Mouse (Mus musculus): Measurements from ENCODE around the gene Ptpn6. TPM values are rescaled to one million over a fixed set of nuclear protein-coding genes. Genes with fewer than 3 reads are reported as not detected.
A peak's percentile ranks its signal among the peaks of the same experiment; 100 is the strongest.

The Ptpn6 gene
- polyA plus RNA-seq, 1 experiment from 2014 or later: 4.7 TPM

DNA sequence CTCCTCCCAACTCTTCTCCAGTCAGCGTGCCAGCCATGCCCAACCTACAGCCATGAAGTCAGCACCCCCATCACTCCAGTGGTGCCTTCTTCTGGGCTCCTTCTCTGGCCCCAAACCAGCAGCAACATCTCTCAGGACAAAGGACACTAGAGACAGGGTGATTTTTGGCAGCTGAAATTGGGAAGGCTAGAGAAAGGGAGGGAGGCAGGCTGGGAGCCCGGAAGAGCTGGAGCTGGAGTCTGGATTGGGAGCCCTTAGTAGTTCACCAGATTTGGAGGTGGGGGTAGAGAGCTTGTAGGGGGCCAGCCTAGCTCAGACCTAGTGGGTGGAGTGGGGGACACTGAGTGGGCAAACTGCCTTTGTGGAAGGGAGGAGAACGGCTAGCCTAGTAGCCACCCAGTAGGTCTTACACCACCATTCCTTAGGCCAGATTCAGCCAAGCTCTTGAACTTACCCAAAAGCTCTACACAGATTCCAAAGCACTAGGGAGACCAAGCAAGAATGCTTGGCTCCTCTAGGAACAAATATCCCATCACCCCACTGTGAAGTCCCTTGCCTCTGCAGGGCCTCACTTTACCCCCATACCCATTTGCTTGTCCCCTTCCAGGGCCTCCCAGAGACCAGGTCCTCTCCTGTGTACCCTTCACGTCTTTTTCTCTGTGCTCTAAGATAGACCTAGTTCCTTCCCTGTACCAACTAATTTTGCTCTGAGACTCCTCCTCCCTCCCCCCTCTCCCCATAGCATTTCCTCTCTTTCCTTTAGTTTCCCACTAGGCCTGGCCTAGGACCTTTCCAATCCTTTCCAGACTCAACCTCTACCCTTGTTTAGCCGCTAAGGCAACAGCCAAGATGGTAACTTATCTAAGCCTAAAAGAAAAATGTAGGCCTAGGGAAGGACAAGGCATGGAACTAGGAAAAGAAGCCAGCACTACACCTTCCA is 19.7 kb upstream of the Ptpn6 start:
- Histone ChIP-seq H3K27ac (ENCODE audit: low read depth, low read length) (peak overlapping the region; percentile 97), H3K9me3 (replicated peaks; ENCODE audit: control insufficient read depth, low read length) (no peaks in the 10 kb centered on the region), H3K4me3 (ENCODE audit: low read depth, low read length) (peak overlapping the region; percentile 81), H3K4me2 (ENCODE audit: low read length) (peak overlapping the region; percentile 65), H3K4me1 (ENCODE audit: control insufficient read depth, insufficient read depth, low read length) (peaks cover 39% of the 10 kb centered on the region), H3K36me3 (ENCODE audit: control insufficient read depth, insufficient read depth, low read length) (peaks cover 4% of the 10 kb centered on the region; the same call in 1 of the 2 replicates), H3K9ac (ENCODE audit: low read length) (peak overlapping the region; percentile 96), H3K27me3 (replicated peaks; ENCODE audit: control insufficient read depth, insufficient read depth, low read length) (no peaks in the 10 kb centered on the region)
- DNase-seq (ENCODE audit: low spot score): peak; percentile 80
- peak; percentile 30 for ATAC-seq
- WGBS: 21% methylated on average over 5 of the region's 5 CpGs

DNA sequence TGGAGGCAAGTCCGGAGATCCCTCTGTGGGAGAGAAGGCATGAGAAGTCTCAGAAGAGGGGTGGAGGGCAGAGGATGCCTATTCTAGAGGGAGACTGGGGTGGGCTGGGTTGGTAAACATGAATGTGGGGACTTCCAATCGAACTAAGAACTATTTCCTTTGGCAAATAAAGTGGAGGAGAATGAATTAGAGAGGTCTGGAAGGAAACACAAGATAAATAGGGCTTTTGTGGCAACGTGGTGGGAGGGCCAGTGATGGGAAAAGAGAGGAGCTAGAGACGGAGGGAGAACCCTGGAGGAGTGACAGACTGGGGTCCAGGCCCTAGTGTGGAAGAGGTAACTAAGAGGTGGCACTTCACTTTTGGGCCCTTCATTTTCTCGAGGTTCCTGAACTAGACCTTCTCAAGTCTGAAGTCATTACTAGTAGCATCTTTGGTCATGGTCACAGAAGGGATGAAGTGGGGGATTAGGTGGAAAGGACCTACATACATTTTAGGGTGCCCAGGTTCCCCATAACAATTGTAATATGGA is 18.9 kb upstream of the Ptpn6 start:
- Histone ChIP-seq H3K4me1 (ENCODE audit: control insufficient read depth, insufficient read depth, low read length) (peaks cover 39% of the 10 kb centered on the region), H3K9ac (ENCODE audit: low read length) (peak overlapping the region; percentile 96), H3K9me3 (replicated peaks; ENCODE audit: control insufficient read depth, low read length) (no peaks in the 10 kb centered on the region), H3K36me3 (ENCODE audit: control insufficient read depth, insufficient read depth, low read length) (peaks cover 5% of the 10 kb centered on the region; the same call in 1 of the 2 replicates), H3K27ac (ENCODE audit: low read depth, low read length) (peak overlapping the region; percentile 97), H3K4me2 (ENCODE audit: low read length) (peak overlapping the region; percentile 65), H3K4me3 (ENCODE audit: low read depth, low read length) (peak overlapping the region; percentile 81), H3K27me3 (replicated peaks; ENCODE audit: control insufficient read depth, insufficient read depth, low read length) (no peaks in the 10 kb centered on the region)
- WGBS: 2% methylated on average over 5 of the region's 5 CpGs
- ATAC-seq (no peak), DNase-seq (ENCODE audit: low spot score) (no peak)

DNA sequence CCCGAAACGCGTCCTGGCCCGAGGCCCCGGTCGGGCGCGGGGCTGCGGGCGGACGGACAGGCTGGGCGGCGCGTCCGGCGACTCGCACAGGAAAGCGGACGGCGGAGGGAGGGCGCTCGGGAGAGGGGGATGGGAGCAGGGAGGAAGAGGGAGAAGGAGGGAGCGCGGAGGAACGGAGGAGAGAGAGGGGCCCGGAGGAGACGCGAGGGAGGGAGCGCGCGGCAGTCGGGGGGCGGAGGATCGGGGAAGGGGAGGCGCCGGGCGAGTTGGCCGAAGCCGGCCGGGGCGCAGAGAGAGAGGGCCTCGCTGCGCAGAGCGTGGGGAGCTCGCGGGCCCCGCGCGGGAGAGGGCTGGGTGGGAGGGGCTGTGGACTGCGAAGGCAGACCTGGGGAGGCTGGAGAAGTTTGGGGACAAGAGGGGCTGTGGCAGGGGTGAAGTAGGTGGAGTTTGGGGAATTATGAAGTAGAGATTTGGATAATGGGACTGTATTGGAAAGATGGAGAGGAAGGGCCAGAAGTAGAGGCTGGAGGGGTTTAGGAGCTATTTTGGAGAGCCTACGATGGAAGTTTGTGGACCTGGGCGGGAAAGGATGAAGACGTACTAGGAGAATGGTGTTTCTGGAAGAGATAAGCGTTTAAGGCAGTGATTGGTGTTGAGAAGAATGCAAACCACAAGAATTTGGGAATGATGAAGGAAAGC is 18.3 kb upstream of the Ptpn6 start:
- H3K27ac ChIP-seq (ENCODE audit: low read depth, low read length): peak overlapping the region; percentile 97
- no peaks in the 10 kb centered on the region for H3K27me3 ChIP-seq (replicated peaks; ENCODE audit: control insufficient read depth, insufficient read depth, low read length)
- peak overlapping the region; percentile 65 for H3K4me2 ChIP-seq (ENCODE audit: low read length)
- no peaks in the 10 kb centered on the region for H3K9me3 ChIP-seq (replicated peaks; ENCODE audit: control insufficient read depth, low read length)
- under 1% methylated on average over 51 of the region's 54 CpGs for WGBS
- ATAC-seq: peak; percentile 72
- H3K9ac ChIP-seq (ENCODE audit: low read length): peak overlapping the region; percentile 96
- H3K4me3 ChIP-seq (ENCODE audit: low read depth, low read length): peak overlapping the region; percentile 81
- DNase-seq (ENCODE audit: low spot score): peak; percentile 85
- peaks cover 39% of the 10 kb centered on the region for H3K4me1 ChIP-seq (ENCODE audit: control insufficient read depth, insufficient read depth, low read length)
- peaks cover 5% of the 10 kb centered on the region; the same call in 1 of the 2 replicates for H3K36me3 ChIP-seq (ENCODE audit: control insufficient read depth, insufficient read depth, low read length)

DNA sequence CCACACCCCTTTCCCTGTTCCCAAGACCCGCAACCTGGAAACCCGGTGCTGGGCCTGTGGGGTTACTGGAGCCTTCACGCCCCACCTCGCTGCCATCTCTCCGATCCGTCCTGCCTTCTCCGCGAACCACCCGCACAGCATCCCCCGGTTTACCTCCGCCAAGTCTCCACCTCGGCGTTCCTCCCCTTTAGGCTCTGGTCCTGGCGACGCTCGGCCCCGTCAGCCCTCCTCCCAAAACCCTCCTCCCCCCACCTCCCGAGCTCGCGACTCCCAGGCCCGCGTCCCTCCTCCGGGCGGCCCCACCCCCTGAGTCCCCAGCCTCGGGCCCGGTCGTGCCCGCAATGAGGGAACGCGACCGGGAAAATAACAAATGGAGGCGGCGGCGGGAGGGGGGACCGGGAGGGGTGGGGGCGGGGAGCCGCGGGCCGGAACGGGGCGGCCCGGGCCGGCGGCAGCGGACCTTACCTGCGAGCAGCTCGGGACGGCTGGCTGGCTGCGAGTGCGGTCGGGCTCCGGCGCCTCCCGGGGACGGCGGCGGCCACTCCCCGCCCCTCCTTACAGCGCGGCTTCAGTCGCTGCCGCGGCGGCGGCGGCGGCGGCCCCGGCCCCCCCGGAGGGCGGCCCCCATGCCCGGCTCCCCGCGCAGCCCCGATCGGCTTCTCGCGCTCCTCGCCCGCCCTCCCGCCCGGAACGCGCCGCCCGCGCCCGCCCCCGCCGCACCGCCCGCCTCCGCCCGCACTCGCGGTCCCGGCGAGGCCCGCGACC is 17.5 kb upstream of the Ptpn6 start, which contains the start of the genes Gm45234 and Atn1:
TSS of gene Gm45234 (minus strand) at position 191 of the 765 bp plus-strand sequence.
TSS of gene Atn1 (minus strand) at position 694 of the 765 bp plus-strand sequence.
- DNase-seq (ENCODE audit: low spot score) (peak; percentile 79), ATAC-seq (peak; percentile 65)
- under 1% methylated on average over 42 of the region's 100 CpGs for WGBS
- Histone ChIP-seq H3K4me3 (ENCODE audit: low read depth, low read length) (peak within 1 kb of the TSS; percentile 81), H3K4me2 (ENCODE audit: low read length) (peak within 1 kb of the TSS; percentile 65), H3K9me3 (replicated peaks; ENCODE audit: control insufficient read depth, low read length) (no peaks in the 10 kb centered on the region), H3K27me3 (replicated peaks; ENCODE audit: control insufficient read depth, insufficient read depth, low read length) (no peaks in the 10 kb centered on the region), H3K4me1 (ENCODE audit: control insufficient read depth, insufficient read depth, low read length) (peaks cover 39% of the 10 kb centered on the region), H3K36me3 (ENCODE audit: control insufficient read depth, insufficient read depth, low read length) (peaks cover 5% of the 10 kb centered on the region; the same call in 1 of the 2 replicates), H3K9ac (ENCODE audit: low read length) (peak within 1 kb of the TSS; percentile 96), H3K27ac (ENCODE audit: low read depth, low read length) (peak within 1 kb of the TSS; percentile 97)

DNA sequence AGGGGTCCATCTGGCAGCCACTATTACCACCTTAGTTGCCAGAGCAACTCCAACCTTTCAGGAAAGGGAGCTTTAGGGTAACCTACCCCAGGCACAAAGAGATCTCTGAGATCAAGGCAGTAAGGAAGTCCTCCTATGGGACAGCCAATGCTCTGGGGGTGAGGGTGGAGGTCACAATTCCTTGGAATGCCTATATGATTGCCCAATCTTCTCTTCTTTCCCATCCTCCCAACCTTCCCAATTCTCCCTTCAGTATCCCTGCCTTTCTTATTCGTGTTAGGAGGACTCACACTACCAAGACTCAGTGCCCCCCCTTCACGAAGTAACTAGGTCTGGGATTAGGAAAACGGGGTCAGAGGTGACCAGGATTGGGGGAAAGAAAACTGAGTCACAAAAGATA is 16.8 kb upstream of the Ptpn6 start:
- Histone ChIP-seq H3K27ac (ENCODE audit: low read depth, low read length) (peak overlapping the region; percentile 97), H3K4me1 (ENCODE audit: control insufficient read depth, insufficient read depth, low read length) (peaks cover 39% of the 10 kb centered on the region), H3K27me3 (replicated peaks; ENCODE audit: control insufficient read depth, insufficient read depth, low read length) (no peaks in the 10 kb centered on the region), H3K9me3 (replicated peaks; ENCODE audit: control insufficient read depth, low read length) (no peaks in the 10 kb centered on the region), H3K9ac (ENCODE audit: low read length) (peak overlapping the region; percentile 96), H3K4me2 (ENCODE audit: low read length) (peak overlapping the region; percentile 65), H3K4me3 (ENCODE audit: low read depth, low read length) (peak overlapping the region; percentile 81), H3K36me3 (ENCODE audit: control insufficient read depth, insufficient read depth, low read length) (peaks cover 5% of the 10 kb centered on the region; the same call in 1 of the 2 replicates)
- DNase-seq (ENCODE audit: low spot score) (no peak), ATAC-seq (no peak)
- WGBS: 0% methylated on average over 3 of the region's 3 CpGs

DNA sequence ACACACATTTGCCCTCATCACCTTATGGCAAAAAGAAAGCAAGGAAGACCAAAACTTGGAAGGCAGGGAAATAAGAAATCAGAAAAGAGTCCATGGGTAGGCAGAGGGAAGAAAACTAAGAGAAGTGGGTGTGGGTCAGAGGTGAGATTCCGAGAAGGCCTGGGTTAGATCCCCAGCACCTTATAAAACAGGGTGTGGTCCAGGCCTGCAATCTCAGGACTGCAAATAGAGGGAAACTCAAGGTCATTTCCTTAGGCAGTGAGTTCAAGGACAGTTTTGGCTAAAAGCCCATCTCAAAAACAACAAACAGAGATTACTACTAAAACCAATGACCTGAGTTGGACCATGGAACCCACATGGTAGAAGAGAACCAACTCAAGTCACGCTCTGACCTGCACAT is 15.3 kb upstream of the Ptpn6 start:
- no peak for DNase-seq (ENCODE audit: low spot score)
- Histone ChIP-seq H3K4me1 (ENCODE audit: control insufficient read depth, insufficient read depth, low read length) (peaks cover 36% of the 10 kb centered on the region), H3K27ac (ENCODE audit: low read depth, low read length) (no peak overlapping the region), H3K9me3 (replicated peaks; ENCODE audit: control insufficient read depth, low read length) (no peaks in the 10 kb centered on the region), H3K36me3 (ENCODE audit: control insufficient read depth, insufficient read depth, low read length) (peaks cover 17% of the 10 kb centered on the region), H3K9ac (ENCODE audit: low read length) (no peak overlapping the region), H3K27me3 (replicated peaks; ENCODE audit: control insufficient read depth, insufficient read depth, low read length) (no peaks in the 10 kb centered on the region), H3K4me2 (ENCODE audit: low read length) (peak overlapping the region; percentile 1; the same call in 1 of the 2 replicates), H3K4me3 (ENCODE audit: low read depth, low read length) (no peak overlapping the region)
- 95% methylated on average over 2 of the region's 2 CpGs for WGBS
- no peak for ATAC-seq

DNA sequence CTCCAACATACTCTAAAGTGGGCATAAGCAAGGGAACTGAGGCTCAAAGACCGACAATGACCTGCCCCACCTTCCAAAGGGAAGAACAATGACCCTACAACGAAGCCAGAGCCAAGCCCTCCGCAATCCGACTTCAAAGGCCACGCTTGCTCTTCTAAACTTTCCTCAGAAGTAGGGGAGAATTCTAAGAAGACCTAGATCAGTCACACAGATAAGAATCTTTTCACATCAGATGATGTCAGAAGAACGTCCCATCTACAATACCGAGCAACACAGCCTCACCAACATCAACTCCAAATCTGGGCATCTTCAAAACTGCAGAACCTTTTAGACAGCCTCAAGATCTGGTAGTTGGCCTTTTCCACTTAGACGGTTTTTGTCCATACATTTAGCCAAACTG is 11.9 kb upstream of the Ptpn6 start:
- Histone ChIP-seq H3K27ac (ENCODE audit: low read depth, low read length) (no peak overlapping the region), H3K27me3 (replicated peaks; ENCODE audit: control insufficient read depth, insufficient read depth, low read length) (no peaks in the 10 kb centered on the region), H3K4me1 (ENCODE audit: control insufficient read depth, insufficient read depth, low read length) (peaks cover 26% of the 10 kb centered on the region), H3K9ac (ENCODE audit: low read length) (no peak overlapping the region), H3K9me3 (replicated peaks; ENCODE audit: control insufficient read depth, low read length) (no peaks in the 10 kb centered on the region), H3K36me3 (ENCODE audit: control insufficient read depth, insufficient read depth, low read length) (peaks cover 41% of the 10 kb centered on the region), H3K4me2 (ENCODE audit: low read length) (no peak overlapping the region), H3K4me3 (ENCODE audit: low read depth, low read length) (no peak overlapping the region)
- WGBS: 87% methylated on average over 8 of the region's 8 CpGs
- ATAC-seq (no peak), DNase-seq (ENCODE audit: low spot score) (no peak)

Data from forebrain, embryonic 14.5 days (tissue).